ENCODE assay signal across 18 mouse cellular contexts in the genomic region with DNA sequence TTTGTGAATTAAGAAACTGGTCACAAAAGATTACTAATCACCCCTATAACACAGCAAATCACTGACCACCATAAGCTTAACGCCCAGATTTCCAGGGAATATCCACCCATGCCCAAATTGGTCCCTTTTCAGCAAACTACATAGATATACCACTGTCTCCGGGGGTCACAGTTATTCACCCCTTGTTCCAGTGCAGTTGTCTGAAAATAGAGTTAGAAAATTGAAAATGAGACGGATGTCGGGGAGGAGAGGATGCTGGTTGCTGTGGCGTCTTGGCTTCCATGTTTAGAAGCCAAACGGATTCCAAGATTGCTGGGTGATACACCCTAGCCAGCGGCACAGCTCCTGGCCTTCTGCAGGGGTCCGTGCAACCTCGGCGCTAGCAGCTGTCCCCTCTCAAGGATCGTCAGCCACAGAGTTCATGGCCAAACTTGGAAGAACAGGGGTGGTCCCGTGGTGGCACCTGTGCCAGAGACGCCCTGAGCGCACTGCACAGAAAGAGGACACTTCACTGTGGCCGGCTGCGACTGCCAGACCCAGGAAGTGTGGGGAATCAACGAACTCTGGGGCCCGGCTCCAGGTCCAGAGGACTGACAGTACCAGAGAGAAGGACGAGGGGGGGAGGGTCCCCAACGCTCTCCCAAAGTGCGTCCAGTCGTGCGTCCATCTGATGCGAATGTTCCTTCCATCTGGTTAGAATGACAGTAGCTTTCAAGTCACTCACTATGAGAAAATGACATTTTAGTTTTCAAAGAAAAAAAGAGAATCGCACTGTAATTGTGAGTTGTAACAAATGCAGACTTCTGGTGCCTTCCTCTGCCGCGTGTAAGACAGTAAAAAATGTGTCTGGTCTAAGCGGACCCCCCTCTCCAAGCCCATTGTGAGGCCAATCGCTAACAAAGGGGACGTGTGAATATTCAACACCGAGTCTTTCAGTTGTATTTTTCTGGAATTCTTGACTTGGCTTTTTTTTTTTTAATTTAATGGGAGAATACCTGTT. TPM values are rescaled to one million over a fixed set of nuclear protein-coding genes. Genes with fewer than 3 reads are reported as not detected.
DNase-seq lines count a peak whose midpoint lies in the region; ATAC-seq and TF ChIP-seq lines count a peak whose summit lies in the region.
"Had no signal": no experiment of that assay in that cellular context is flagged by ENCODE, and none has a peak within 500 bp of the region (broad histone marks: within the 10 kb centered on the region; RNA-seq: fewer than 3 reads in every experiment).

No protein-coding gene starts in this region.

- H3K4me3 ChIP-seq in forebrain, embryonic 10.5 days, result 0 out of 2 replicates have a peak overlapping the region, but pooled peaks have one; percentile 38
- H3K4me3 ChIP-seq in forebrain, embryonic 11.5 days (ENCODE audit: low read depth, low read length), result no peak overlapping the region
- peak overlapping the region; percentile 73 for H3K4me3 ChIP-seq in E14TG2a.4 (replicated peaks; ENCODE audit: low read length)
- peak overlapping the region; percentile 38; the same call in 1 of the 2 replicates for H3K4me3 ChIP-seq in hindbrain, embryonic 10.5 days
- H3K4me3 ChIP-seq in midbrain, embryonic 15.5 days, result peak overlapping the region; percentile 30; the same call in 1 of the 2 replicates
- no peak overlapping the region for H3K4me3 ChIP-seq in liver, embryonic 12.5 days
- no peak overlapping the region for H3K4me3 ChIP-seq in lung, postnatal 0 days (ENCODE audit: low read depth, low read length)
- H3K4me3 ChIP-seq: limb, embryonic 13.5 days had no signal

- no peak overlapping the region for H3K27ac ChIP-seq in forebrain, embryonic 10.5 days
- H3K27ac ChIP-seq in forebrain, embryonic 11.5 days (ENCODE audit: low read depth, low read length), result no peak overlapping the region
- no peak overlapping the region for H3K27ac ChIP-seq in hindbrain, embryonic 10.5 days
- H3K27ac ChIP-seq in midbrain, embryonic 15.5 days, result no peak overlapping the region
- H3K27ac ChIP-seq in liver, embryonic 12.5 days, result no peak overlapping the region
- H3K27ac ChIP-seq in lung, postnatal 0 days (ENCODE audit: low read length), result no peak overlapping the region
- H3K27ac ChIP-seq: embryonic facial prominence, embryonic 10.5 days; kidney, postnatal 0 days; limb, embryonic 13.5 days had no signal

- peaks cover 99% of the 10 kb centered on the region for H3K27me3 ChIP-seq in forebrain, embryonic 10.5 days (ENCODE audit: poor library complexity, severe bottlenecking)
- H3K27me3 ChIP-seq in forebrain, embryonic 11.5 days (ENCODE audit: control insufficient read depth, insufficient read depth, low read length), result peaks cover 69% of the 10 kb centered on the region
- peaks cover 83% of the 10 kb centered on the region for H3K27me3 ChIP-seq in E14TG2a.4 (ENCODE audit: insufficient read depth, low read length)
- H3K27me3 ChIP-seq in hindbrain, embryonic 10.5 days (ENCODE audit: insufficient read depth, poor library complexity, severe bottlenecking), result peaks cover 100% of the 10 kb centered on the region
- H3K27me3 ChIP-seq in midbrain, embryonic 15.5 days (replicated peaks), result peaks cover 90% of the 10 kb centered on the region
- peaks cover 80% of the 10 kb centered on the region for H3K27me3 ChIP-seq in liver, embryonic 12.5 days (replicated peaks)
- H3K27me3 ChIP-seq in lung, postnatal 0 days (replicated peaks; ENCODE audit: insufficient read depth, low read length), result peaks cover 39% of the 10 kb centered on the region

- no peak for DNase-seq in forebrain, embryonic 10.5 days (ENCODE audit: extremely low spot score, low spot score)
- DNase-seq in forebrain, embryonic 11.5 days (ENCODE audit: low spot score), result no peak
- no peak for DNase-seq in hindbrain, embryonic 10.5 days (ENCODE audit: low spot score)
- DNase-seq in lung, postnatal 0 days (ENCODE audit: low spot score), result no peak
- DNase-seq in left cerebral cortex, adult 8-10 months (ENCODE audit: low spot score in 2 of 2), result no peak
- DNase-seq: cerebellum, adult 2 months; gastrocnemius, postnatal 36 days; layer of hippocampus, postnatal 36 days had no signal

- no peak for TF ChIP-seq EP300 in lung, postnatal 0 days (IDR thresholded peaks at IDR 0.05)

- ATAC-seq in forebrain, embryonic 11.5 days (replicated peaks; ENCODE audit: low FRiP score), result no peak
- ATAC-seq in midbrain, embryonic 15.5 days (replicated peaks), result no peak
- ATAC-seq in liver, embryonic 12.5 days, result no peak
- ATAC-seq in lung, postnatal 0 days, result no peak

- H3K36me3 ChIP-seq in forebrain, embryonic 10.5 days (replicated peaks), result no peaks in the 10 kb centered on the region
- no peaks in the 10 kb centered on the region for H3K36me3 ChIP-seq in forebrain, embryonic 11.5 days (ENCODE audit: control insufficient read depth, insufficient read depth, low read length)
- H3K36me3 ChIP-seq in E14TG2a.4 (ENCODE audit: insufficient read depth, low read length), result no peaks in the 10 kb centered on the region
- no peaks in the 10 kb centered on the region for H3K36me3 ChIP-seq in hindbrain, embryonic 10.5 days
- no peaks in the 10 kb centered on the region for H3K36me3 ChIP-seq in midbrain, embryonic 15.5 days (replicated peaks)
- no peaks in the 10 kb centered on the region for H3K36me3 ChIP-seq in liver, embryonic 12.5 days
- H3K36me3 ChIP-seq in lung, postnatal 0 days (ENCODE audit: insufficient read depth, low read length), result no peaks in the 10 kb centered on the region
- H3K36me3 ChIP-seq: embryonic facial prominence, embryonic 10.5 days; G1E; limb, embryonic 13.5 days had no signal

- 3% methylated on average over 31 of the region's 31 CpGs for WGBS in forebrain, embryonic 10.5 days
- WGBS in forebrain, embryonic 11.5 days, result 3% methylated on average over 31 of the region's 31 CpGs
- 3% methylated on average over 31 of the region's 31 CpGs for WGBS in hindbrain, embryonic 10.5 days
- 3% methylated on average over 31 of the region's 31 CpGs for WGBS in midbrain, embryonic 15.5 days
- 8% methylated on average over 31 of the region's 31 CpGs for WGBS in liver, embryonic 12.5 days (ENCODE audit: insufficient replicate concordance)
- 5% methylated on average over 31 of the region's 31 CpGs for WGBS in lung, postnatal 0 days

- H3K9me3 ChIP-seq in forebrain, embryonic 10.5 days, result no peaks in the 10 kb centered on the region
- H3K9me3 ChIP-seq in forebrain, embryonic 11.5 days (ENCODE audit: control insufficient read depth, low read length), result no peaks in the 10 kb centered on the region
- peaks cover 14% of the 10 kb centered on the region for H3K9me3 ChIP-seq in E14TG2a.4 (ENCODE audit: low read length)
- H3K9me3 ChIP-seq in hindbrain, embryonic 10.5 days, result no peaks in the 10 kb centered on the region
- H3K9me3 ChIP-seq in midbrain, embryonic 15.5 days, result no peaks in the 10 kb centered on the region
- H3K9me3 ChIP-seq in liver, embryonic 12.5 days (replicated peaks), result no peaks in the 10 kb centered on the region
- H3K9me3 ChIP-seq in lung, postnatal 0 days (ENCODE audit: low read length), result no peaks in the 10 kb centered on the region
- H3K9me3 ChIP-seq: embryonic facial prominence, embryonic 10.5 days; limb, embryonic 13.5 days had no signal

- H3K4me1 ChIP-seq in forebrain, embryonic 10.5 days, result peaks cover 19% of the 10 kb centered on the region
- H3K4me1 ChIP-seq in forebrain, embryonic 11.5 days (replicated peaks; ENCODE audit: control insufficient read depth, insufficient read depth, low read length), result 0 out of 2 replicates have a peak, but pooled peaks cover 7% of the 10 kb centered on the region
- H3K4me1 ChIP-seq in E14TG2a.4 (replicated peaks; ENCODE audit: low read depth, low read length), result peaks cover 15% of the 10 kb centered on the region
- peaks cover 22% of the 10 kb centered on the region for H3K4me1 ChIP-seq in hindbrain, embryonic 10.5 days (replicated peaks)
- peaks cover 23% of the 10 kb centered on the region for H3K4me1 ChIP-seq in midbrain, embryonic 15.5 days
- H3K4me1 ChIP-seq in liver, embryonic 12.5 days, result no peaks in the 10 kb centered on the region
- no peaks in the 10 kb centered on the region for H3K4me1 ChIP-seq in lung, postnatal 0 days (ENCODE audit: insufficient read depth, low read depth, low read length)

- H3K9ac ChIP-seq in forebrain, embryonic 11.5 days (ENCODE audit: low read length), result no peak overlapping the region
- H3K9ac ChIP-seq in midbrain, embryonic 15.5 days, result no peak overlapping the region
- no peak overlapping the region for H3K9ac ChIP-seq in liver, embryonic 12.5 days
- H3K9ac ChIP-seq in lung, postnatal 0 days (replicated peaks; ENCODE audit: low read depth), result no peak overlapping the region
- H3K9ac ChIP-seq: limb, embryonic 13.5 days had no signal

- H3K4me2 ChIP-seq in forebrain, embryonic 11.5 days (ENCODE audit: low read depth, low read length, severe bottlenecking), result no peak overlapping the region; the same call in 1 of the 2 replicates
- peak overlapping the region; percentile 51 for H3K4me2 ChIP-seq in midbrain, embryonic 15.5 days
- H3K4me2 ChIP-seq in liver, embryonic 12.5 days, result no peak overlapping the region
- no peak overlapping the region for H3K4me2 ChIP-seq in lung, postnatal 0 days (replicated peaks; ENCODE audit: low read depth, low read length)

- TF ChIP-seq CTCF in E14TG2a.4 (conservative IDR thresholded peaks at IDR 0.05; ENCODE audit: low read length), result no peak
- no peak for TF ChIP-seq CTCF in lung, postnatal 0 days (IDR thresholded peaks at IDR 0.05)

RNA-seq across cellular contexts. Expression of a gene that starts 15.5 kb away (rescaled TPM):
- not detected in 2 replicates for polyA plus RNA-seq in forebrain, embryonic 10.5 days (2016; fragmentation: Nextera tagmentation; extraction: Ambion mirVana)
- polyA plus RNA-seq in forebrain, embryonic 11.5 days (2014; fragmentation: Nextera tagmentation; extraction: Ambion mirVana), result 0.17 TPM in 1 of 2 replicates, not detected in the other
- polyA plus RNA-seq in hindbrain, embryonic 10.5 days (2016; fragmentation: Nextera tagmentation; extraction: Ambion mirVana), result 6.1 and 16.5 TPM in 2 replicates
- polyA plus RNA-seq in midbrain, embryonic 15.5 days (2015; fragmentation: Nextera tagmentation; extraction: Ambion mirVana), result 0.26 and 0.49 TPM in 2 replicates
- polyA plus RNA-seq in liver, embryonic 12.5 days (2016; fragmentation: Nextera tagmentation; extraction: Ambion mirVana), result not detected in 2 replicates
- polyA plus RNA-seq in lung, postnatal 0 days (2015; fragmentation: Nextera tagmentation; extraction: Ambion mirVana), result not detected in 2 replicates
- total RNA-seq in left cerebral cortex, adult 8-10 months (2022), result not detected
- total RNA-seq: G1E; gastrocnemius, postnatal 36 days; heart, postnatal 36 days; layer of hippocampus, postnatal 36 days; megakaryocyte, adult 5-6 weeks had no signal
- polyA plus RNA-seq: G1E; kidney, postnatal 0 days; limb, embryonic 13.5 days; stomach, embryonic 14.5 days had no signal

RNA-seq across cellular contexts. Expression of a gene that starts 58.8 kb away (rescaled TPM):
- 15.2 and 16.1 TPM in 2 replicates for polyA plus RNA-seq in forebrain, embryonic 10.5 days (2016; fragmentation: Nextera tagmentation; extraction: Ambion mirVana)
- polyA plus RNA-seq in forebrain, embryonic 11.5 days (2014; fragmentation: Nextera tagmentation; extraction: Ambion mirVana), result 10.3 and 12.1 TPM in 2 replicates
- 13.8 and 16.3 TPM in 2 replicates for polyA plus RNA-seq in hindbrain, embryonic 10.5 days (2016; fragmentation: Nextera tagmentation; extraction: Ambion mirVana)
- 7.1 and 7.5 TPM in 2 replicates for polyA plus RNA-seq in midbrain, embryonic 15.5 days (2015; fragmentation: Nextera tagmentation; extraction: Ambion mirVana)
- polyA plus RNA-seq in liver, embryonic 12.5 days (2016; fragmentation: Nextera tagmentation; extraction: Ambion mirVana), result 10.3 and 11.2 TPM in 2 replicates
- 27.2 and 29.4 TPM in 2 replicates for polyA plus RNA-seq in lung, postnatal 0 days (2015; fragmentation: Nextera tagmentation; extraction: Ambion mirVana)
- 10 to 100 TPM; 20.3 to 24.7 (median 21.5) TPM for total RNA-seq in left cerebral cortex, adult 8-10 months (2022)
- total RNA-seq: G1E had no signal
- polyA plus RNA-seq: G1E had no signal

Comparison
In these comparisons a context has a peak if more than half of its experiments do, and no peak if none do; other contexts are left out.
1. H3K4me3 ChIP-seq: peak in forebrain, embryonic 10.5 days (single experiment), E14TG2a.4 (single experiment), hindbrain, embryonic 10.5 days (single experiment) and midbrain, embryonic 15.5 days (single experiment); none in forebrain, embryonic 11.5 days (single experiment), liver, embryonic 12.5 days (single experiment) and lung, postnatal 0 days (single experiment).